Mouse (Mus musculus) stomach, postnatal 0 days (tissue): ENCODE measurements around the gene Aqp3.

Source experiments
- CTCF ChIP-seq: IDR thresholded peaks from 2 replicates; pipeline ENCODE4 v1.5.1; 2016; ENCODE audit warnings: antibody characterized with exemption, low read depth, mild to moderate bottlenecking, moderate library complexity
- EP300 ChIP-seq: optimal IDR thresholded peaks from 2 replicates; pipeline ENCODE3; 2016; ENCODE audit warnings: antibody characterized with exemption

- TF ChIP-seq EP300 (no peak), CTCF (no peak)
Measured at GRCm38 (mm10) chr4:41056742-41057332, 41.1 kb downstream of the Aqp3 start.
